Comparison of ENCODE assay signal across 9 mouse cellular contexts in genomic region chr4:82916003-82916677, GRCm38 (mm10). TPM values are rescaled to one million over a fixed set of nuclear protein-coding genes. Genes with fewer than 3 reads are reported as not detected.
DNase-seq lines count a peak whose midpoint lies in the region; ATAC-seq lines count a peak whose summit lies in the region.
"Had no signal": no experiment of that assay in that cellular context is flagged by ENCODE, and none has a peak within 500 bp of the region (broad histone marks: within the 10 kb centered on the region; RNA-seq: fewer than 3 reads in every experiment).

No protein-coding gene starts in this region.

- H3K27ac ChIP-seq in forebrain, embryonic 15.5 days (replicated peaks), result peak overlapping the region; percentile 89

- peak; percentile 10 for DNase-seq in gastrocnemius, postnatal 10 days
- no peak for DNase-seq in gastrocnemius, adult 18-20 months (ENCODE audit: low spot score)
- DNase-seq in brain, adult 2 months (ENCODE audit: low read depth, low spot score), result peak; percentile 35
- DNase-seq in layer of hippocampus, adult 9-11 months, result peak; percentile 27
- no peak for DNase-seq in kidney, postnatal 36 days
- no peak for DNase-seq in MN1 (ENCODE audit: low spot score)
- DNase-seq: kidney, adult 18-20 months had no signal

- H3K4me3 ChIP-seq in forebrain, embryonic 15.5 days, result peak overlapping the region; percentile 15

- no peaks in the 10 kb centered on the region for H3K36me3 ChIP-seq in forebrain, embryonic 15.5 days

- H3K27me3 ChIP-seq in forebrain, embryonic 15.5 days, result no peaks in the 10 kb centered on the region

- H3K4me2 ChIP-seq in forebrain, embryonic 15.5 days (replicated peaks), result peak overlapping the region; percentile 37

- no peaks in the 10 kb centered on the region for H3K9me3 ChIP-seq in forebrain, embryonic 15.5 days

- WGBS in forebrain, embryonic 15.5 days, result 6% methylated on average over 14 of the region's 14 CpGs

- peak overlapping the region; percentile 7; the same call in 1 of the 2 replicates for H3K9ac ChIP-seq in forebrain, embryonic 15.5 days (replicated peaks)

- H3K4me1 ChIP-seq in forebrain, embryonic 15.5 days, result peaks cover 37% of the 10 kb centered on the region

- peak; percentile 81 for ATAC-seq in forebrain, embryonic 15.5 days (replicated peaks)
- no peak for ATAC-seq in erythroid progenitor cell, adult 5-6 weeks (replicated peaks; ENCODE audit: low FRiP score, poor library complexity, severe bottlenecking)

RNA-seq across cellular contexts. Expression of gene Cer1, which starts 31.2 kb away (rescaled TPM):
- not detected for total RNA-seq in gastrocnemius, postnatal 10 days (2021)
- total RNA-seq in gastrocnemius, adult 18-20 months (2021), result not detected
- polyA plus RNA-seq in forebrain, embryonic 15.5 days (2015; fragmentation: Nextera tagmentation; extraction: Ambion mirVana), result 0.19 and 0.27 TPM in 2 replicates
- total RNA-seq in erythroid progenitor cell, adult 5-6 weeks (2015; ENCODE audit: low replicate concordance), result not detected in 2 replicates
- not detected in 2 replicates for total RNA-seq in erythroid progenitor cell, adult 5-6 weeks (2017; ENCODE audit: low replicate concordance)

RNA-seq across cellular contexts. Expression of gene Zdhhc21, which starts 56.4 kb away (rescaled TPM):
- total RNA-seq in gastrocnemius, postnatal 10 days (2021), result 10 to 100 TPM; 11.3 to 12.4 TPM
- 10 to 100 TPM; 10.7 to 11.1 TPM for total RNA-seq in gastrocnemius, adult 18-20 months (2021)
- 18.2 and 18.3 TPM in 2 replicates for polyA plus RNA-seq in forebrain, embryonic 15.5 days (2015; fragmentation: Nextera tagmentation; extraction: Ambion mirVana)
- 3.6 and 4.6 TPM in 2 replicates for total RNA-seq in erythroid progenitor cell, adult 5-6 weeks (2015; ENCODE audit: low replicate concordance)
- total RNA-seq in erythroid progenitor cell, adult 5-6 weeks (2017; ENCODE audit: low replicate concordance), result 0.23 and 1.7 TPM in 2 replicates

Comparison
In these comparisons a context has a peak if more than half of its experiments do, and no peak if none do; other contexts are left out.
1. DNase-seq: peak in gastrocnemius, postnatal 10 days (single experiment), brain, adult 2 months (single experiment) and layer of hippocampus, adult 9-11 months (single experiment); none in gastrocnemius, adult 18-20 months (single experiment), kidney, postnatal 36 days (0 of 2) and MN1 (single experiment).